In genomic region chr7:25618865-25619721, GRCm38 (mm10) we compare ENCODE assay signal across 8 mouse cellular contexts. TPM values are rescaled to one million over a fixed set of nuclear protein-coding genes. Genes with fewer than 3 reads are reported as not detected.
DNase-seq lines count a peak whose midpoint lies in the region; ATAC-seq lines count a peak whose summit lies in the region.

Gene Dmac2, plus strand, starts transcription at chr7:25619414.

- H3K4me1 ChIP-seq in hindbrain, embryonic 15.5 days (replicated peaks), result peaks cover 11% of the 10 kb centered on the region

- ATAC-seq in hindbrain, embryonic 15.5 days (ENCODE audit: low FRiP score, low read depth), result peak; percentile 96

- H3K9ac ChIP-seq in hindbrain, embryonic 15.5 days, result peak within 1 kb of the TSS; percentile 61

- H3K4me2 ChIP-seq in hindbrain, embryonic 15.5 days, result peak within 1 kb of the TSS; percentile 73

- H3K9me3 ChIP-seq in hindbrain, embryonic 15.5 days, result no peaks in the 10 kb centered on the region

- WGBS in hindbrain, embryonic 15.5 days, result under 1% methylated on average over 53 of the region's 53 CpGs

- H3K27me3 ChIP-seq in hindbrain, embryonic 15.5 days, result no peaks in the 10 kb centered on the region

- no peaks in the 10 kb centered on the region for H3K36me3 ChIP-seq in hindbrain, embryonic 15.5 days

- peak within 1 kb of the TSS; percentile 79 for H3K27ac ChIP-seq in hindbrain, embryonic 15.5 days (replicated peaks)

- H3K4me3 ChIP-seq in hindbrain, embryonic 15.5 days, result peak within 1 kb of the TSS; percentile 81

- peak; percentile 95 for DNase-seq in T-cell, adult 2 months (ENCODE audit: low spot score)
- peak; percentile 94 to 95 for DNase-seq in cerebellum, postnatal 36 days
- DNase-seq in frontal cortex, postnatal 36 days (ENCODE audit: low spot score in 2 of 2), result peak; percentile 88 to 94
- DNase-seq in left cerebral cortex, adult 11 months (ENCODE audit: low spot score), result peak; percentile 87
- DNase-seq in lung, postnatal 4 days, result peak; percentile 93 to 94
- peak; percentile 88 for DNase-seq in retina, postnatal 7 days (ENCODE audit: low read depth, low spot score)
- DNase-seq in urinary bladder, adult 2 months (ENCODE audit: low spot score), result peak; percentile 77

RNA-seq across cellular contexts. Expression of gene Dmac2, which starts in this region (rescaled TPM):
- 46.5 and 48.5 TPM in 2 replicates for polyA plus RNA-seq in hindbrain, embryonic 15.5 days (2015; fragmentation: Nextera tagmentation; extraction: Ambion mirVana)
- polyA plus RNA-seq in urinary bladder, adult 2 months (2012; rRNA removed), result 38.9 and 44.1 TPM in 2 replicates

Comparison
In these comparisons a context has a peak if more than half of its experiments do, and no peak if none do; other contexts are left out.
1. Peak in every context shown above with its lines: DNase-seq, ATAC-seq, H3K4me3 ChIP-seq and H3K27ac ChIP-seq.